Mouse (Mus musculus): ENCODE measurements around the gene Kifc3.
"Not testable (repeated sequence)": the region's sequence is repeated elsewhere in the genome, so short reads cannot be mapped to it uniquely, and the experiment has no call there.

The Kifc3 gene

GRCm38 (mm10) chr8:95201491-95201890, 1.1 kb downstream of the Kifc3 start:
- no peak for DNase-seq

DNA sequence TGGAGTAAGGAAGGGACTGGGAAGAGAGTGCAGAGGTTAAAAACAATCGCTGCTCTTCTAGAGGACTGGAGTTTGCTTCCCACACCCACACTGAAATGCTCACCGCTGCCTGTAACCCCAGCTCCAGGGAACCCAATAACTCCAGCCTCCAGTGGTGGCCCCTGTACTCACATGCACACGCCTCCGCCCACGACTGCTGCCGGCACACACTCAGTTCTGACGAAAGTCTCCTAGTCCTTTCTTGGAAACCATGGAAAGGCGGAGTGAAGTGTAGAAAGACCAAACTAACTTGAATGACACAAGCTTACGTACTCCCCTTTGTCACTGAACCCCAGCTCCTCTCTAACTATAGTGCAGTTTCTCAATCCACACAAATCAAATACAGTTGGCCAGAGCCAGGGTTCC, 2.6 kb downstream of the Kifc3 start:
- no peak for DNase-seq

DNA sequence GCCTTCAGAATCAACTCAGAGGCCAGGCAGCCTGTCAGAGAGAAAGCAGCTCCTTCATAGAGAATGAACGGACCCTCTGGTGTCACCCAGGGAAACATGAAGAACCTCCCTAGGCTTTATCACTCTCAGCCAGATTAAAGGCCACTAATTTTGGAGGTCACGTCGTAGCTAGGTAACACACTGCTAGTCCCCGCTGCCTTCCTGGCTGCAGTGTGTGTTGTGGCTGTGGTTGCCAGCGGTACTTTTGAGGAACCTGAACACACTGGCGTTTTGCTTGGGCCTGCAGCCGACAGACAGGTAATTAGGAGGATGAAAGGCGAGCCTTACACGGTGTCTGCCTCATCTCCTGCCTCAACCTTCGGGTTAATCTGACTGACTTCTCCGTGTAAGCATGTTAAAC, 6.9 kb downstream of the Kifc3 start:
- no peak for DNase-seq

- no peak for DNase-seq
These were observed 11.0 kb downstream of the Kifc3 start for GRCm38 (mm10) chr8:95191497-95192175.

DNA sequence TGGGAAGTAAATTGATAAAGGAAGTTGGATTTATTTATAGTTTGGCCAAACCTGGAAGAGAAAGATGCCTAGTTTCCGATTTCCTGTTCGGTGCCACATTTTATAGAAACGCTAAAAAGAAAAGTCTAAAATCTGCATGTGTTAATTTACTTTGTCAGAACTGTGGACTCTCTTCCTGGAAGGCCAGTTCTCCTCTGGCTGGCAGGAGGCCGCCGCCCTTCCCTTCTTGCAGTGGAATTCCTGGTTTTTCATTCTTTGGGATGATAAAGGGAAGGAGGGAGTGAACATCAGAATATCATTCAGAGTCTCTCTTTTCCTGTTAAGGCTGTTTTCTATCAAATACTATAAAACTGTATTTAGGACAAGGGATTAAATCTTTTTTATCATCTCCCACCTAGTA, 15.0 kb downstream of the Kifc3 start:
- no peak for DNase-seq

GRCm38 (mm10) chr8:95185891-95186513, 16.6 kb downstream of the Kifc3 start:
- no peak for DNase-seq

DNA sequence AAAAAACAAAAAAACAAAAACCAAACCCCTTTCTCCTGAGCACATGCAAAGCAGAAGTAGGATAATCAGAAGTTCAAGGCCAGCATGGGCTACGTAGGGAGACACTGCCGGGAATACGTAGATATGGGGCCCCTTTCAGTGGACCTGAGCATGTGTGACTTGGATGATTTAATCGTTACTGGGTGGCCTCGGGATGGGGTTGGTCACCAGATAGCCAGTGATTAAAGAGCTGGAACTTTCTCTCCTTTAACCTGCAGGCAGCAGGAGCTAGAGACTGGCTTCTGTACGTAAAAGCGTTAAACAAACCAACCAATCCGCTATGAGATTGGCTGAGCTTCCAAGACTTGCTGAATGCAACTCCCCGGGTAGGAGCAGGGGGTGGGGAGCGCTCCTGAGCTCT, 17.5 kb downstream of the Kifc3 start:
- DNase-seq = no peak

- DNase-seq = no peak
These were observed 18.4 kb downstream of the Kifc3 start for GRCm38 (mm10) chr8:95184171-95184570.

GRCm38 (mm10) chr8:95181850-95182249, 20.8 kb downstream of the Kifc3 start:
- no peak for DNase-seq

DNA sequence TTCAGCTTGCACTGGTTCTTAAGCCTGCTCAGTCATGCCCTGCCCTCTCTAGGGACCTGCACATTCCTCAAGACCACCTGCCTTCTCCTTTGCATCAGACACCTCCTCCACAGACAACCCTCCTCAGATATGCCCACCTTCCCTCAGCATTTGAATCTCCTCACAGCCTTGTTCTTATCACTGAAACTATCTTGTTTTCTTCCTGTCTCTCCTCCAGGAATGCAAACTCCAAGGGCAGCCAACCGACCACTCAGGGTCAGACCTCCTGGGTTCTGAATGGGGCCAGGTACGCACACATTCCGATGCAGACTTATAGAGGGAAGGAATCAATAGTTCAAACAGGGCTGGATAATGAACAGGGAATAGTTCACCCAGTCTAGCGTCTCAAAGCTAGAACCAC, 24.4 kb downstream of the Kifc3 start:
- DNase-seq = no peak

DNA sequence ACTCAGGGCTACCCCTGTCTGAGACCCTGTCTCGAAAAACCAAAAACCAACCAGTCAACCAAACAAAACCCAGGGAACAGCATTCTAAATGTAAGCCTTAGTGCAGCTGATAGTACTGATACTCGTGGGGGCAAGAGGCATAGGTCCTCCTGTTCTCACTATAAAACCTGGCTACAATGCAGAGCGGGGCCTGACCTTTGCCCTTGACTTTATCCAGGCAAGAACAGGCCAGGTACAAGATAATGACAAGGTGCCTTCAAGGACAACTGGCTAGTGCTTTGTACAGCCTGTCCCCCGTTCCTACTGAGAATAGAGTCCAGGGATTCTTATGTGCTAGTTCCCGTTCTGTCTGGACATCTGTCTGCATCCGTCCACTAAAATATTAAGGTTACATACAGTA, 25.6 kb downstream of the Kifc3 start:
- DNase-seq = no peak

GRCm38 (mm10) chr8:95175808-95176207, 26.8 kb downstream of the Kifc3 start:
- DNase-seq = no peak

GRCm38 (mm10) chr8:95175306-95175705, 27.3 kb downstream of the Kifc3 start:
- no peak for DNase-seq

DNA sequence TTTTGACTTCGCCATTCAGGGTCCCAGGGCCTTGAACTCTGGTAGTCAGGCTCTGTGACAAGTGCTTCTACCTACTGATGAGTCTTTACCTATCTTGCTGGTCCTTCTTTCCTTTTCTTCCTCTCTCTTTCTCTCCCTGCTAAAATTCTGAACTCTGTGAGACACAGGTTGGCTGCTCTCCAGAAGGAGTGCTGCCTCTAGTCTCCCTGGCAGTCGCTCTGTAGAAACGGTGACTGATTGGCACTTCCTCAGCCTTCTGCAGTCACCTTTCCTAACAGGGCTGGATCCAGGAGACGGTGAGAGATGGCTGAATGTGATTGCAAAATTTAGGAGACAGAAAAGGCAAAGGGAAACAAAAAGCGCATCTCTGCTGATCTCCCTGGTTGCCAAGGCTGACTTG, 30.2 kb downstream of the Kifc3 start:
- DNase-seq = no peak

GRCm38 (mm10) chr8:95167726-95168125, 34.9 kb downstream of the Kifc3 start:
- no peak for DNase-seq

DNA sequence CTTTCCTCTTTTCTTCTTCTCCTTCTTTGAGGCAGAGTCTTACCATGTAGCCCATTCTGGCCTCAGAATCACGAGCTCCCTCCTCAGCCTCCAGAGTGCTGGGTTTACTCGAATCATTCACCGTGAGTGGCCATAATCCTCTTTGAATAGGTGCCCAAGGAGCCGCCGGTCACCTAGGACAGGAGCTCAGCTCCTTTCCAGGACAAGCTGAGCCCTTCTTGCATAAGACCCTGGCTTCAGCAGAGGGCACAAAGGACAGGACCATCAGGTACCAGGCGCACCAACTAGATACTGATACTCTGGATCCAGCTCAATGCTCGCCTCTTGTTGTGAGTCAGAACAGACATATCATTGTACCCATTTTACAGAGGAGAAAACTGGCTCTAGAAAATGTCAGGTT, 36.2 kb downstream of the Kifc3 start:
- DNase-seq = no peak

DNA sequence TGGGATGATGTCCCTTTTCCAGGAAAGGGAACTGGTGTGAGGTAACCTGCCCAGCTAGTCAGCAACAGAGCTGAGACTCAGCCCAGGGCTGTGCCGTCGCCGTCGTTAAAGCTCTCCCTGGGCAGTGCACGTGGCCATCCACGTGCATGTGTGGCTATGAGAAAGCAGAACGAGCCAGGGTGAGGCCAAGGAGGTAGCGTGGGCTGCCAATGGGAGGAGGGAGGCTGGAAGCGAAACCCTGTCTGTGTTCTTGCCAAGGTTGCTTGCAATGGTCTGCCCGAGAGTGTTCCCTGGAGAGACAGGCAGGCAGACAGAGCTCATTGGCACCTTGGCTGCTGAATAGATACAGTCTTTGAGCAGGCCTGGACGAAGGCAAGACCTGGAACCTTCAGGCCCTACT, 36.7 kb downstream of the Kifc3 start:
- DNase-seq = no peak

- DNase-seq = no peak
These were observed 38.1 kb downstream of the Kifc3 start for GRCm38 (mm10) chr8:95164469-95164868.

DNA sequence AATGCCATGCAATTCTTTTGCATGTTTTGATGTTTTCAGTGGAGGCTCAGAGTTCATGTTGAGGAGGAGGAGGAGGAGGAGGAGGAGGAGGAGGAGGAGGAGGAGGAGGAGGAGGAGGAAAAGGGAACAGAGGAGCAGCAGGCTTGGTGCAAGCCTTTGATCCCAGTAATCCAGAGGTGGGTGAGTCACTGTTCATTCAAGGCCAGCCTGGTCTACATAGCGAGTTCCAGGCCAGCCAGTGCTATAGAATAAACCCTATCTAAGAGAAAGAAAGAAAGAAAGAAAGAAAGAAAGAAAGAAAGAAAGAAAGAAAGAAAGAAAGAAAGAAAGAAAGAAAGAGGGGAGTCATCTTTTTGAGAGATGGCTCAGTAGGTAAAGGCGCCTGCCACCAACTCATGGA, 38.6 kb downstream of the Kifc3 start:
- DNase-seq = not testable (repeated sequence)

GRCm38 (mm10) chr8:95162785-95163184, 39.8 kb downstream of the Kifc3 start:
- DNase-seq = no peak

DNA sequence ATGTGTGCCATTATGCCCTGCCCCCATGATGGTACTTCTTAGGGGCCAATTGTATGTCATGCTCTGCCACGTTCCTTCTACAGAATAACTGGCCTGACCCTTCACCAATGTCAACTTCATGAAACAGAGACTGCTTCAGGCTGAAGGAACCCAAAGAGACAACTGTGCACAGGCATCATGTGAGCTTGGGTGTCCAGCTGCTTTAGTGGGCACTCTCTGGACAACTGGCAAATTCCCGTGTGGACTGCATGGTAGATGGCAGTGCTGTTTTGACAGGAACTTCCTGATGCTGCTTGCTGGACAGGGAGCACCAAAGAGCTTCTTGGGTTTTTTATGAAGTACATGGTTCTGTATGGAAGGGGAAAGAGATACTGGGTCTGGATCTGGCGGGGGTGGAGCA, 43.3 kb downstream of the Kifc3 start:
- DNase-seq = no peak

GRCm38 (mm10) chr8:95158654-95159053, 44.0 kb downstream of the Kifc3 start:
- no peak for DNase-seq

GRCm38 (mm10) chr8:95157145-95157544, 45.5 kb downstream of the Kifc3 start:
- DNase-seq = no peak

- DNase-seq = no peak
These were observed 46.5 kb downstream of the Kifc3 start for GRCm38 (mm10) chr8:95156108-95156507.

- no peak for DNase-seq
These were observed 47.3 kb downstream of the Kifc3 start for GRCm38 (mm10) chr8:95155361-95155760.

Measured in thymus, postnatal 14 days (tissue).